Mouse (Mus musculus) gastrocnemius, adult 2 months (tissue): ENCODE measurements around the gene Pbld2. TPM values are rescaled to one million over a fixed set of nuclear protein-coding genes. Genes with fewer than 3 reads are reported as not detected.
A peak's percentile ranks its signal among the peaks of the same experiment; 100 is the strongest.

Experiments
- DNase-seq: peaks from one replicate; pipeline ENCODE4 v3.0.0; 2022
- H3K27ac ChIP-seq: fragments of 200-600 bp; 2 replicates; pipeline ENCODE4 v1.8.1; 2022; ENCODE audit warnings: mild to moderate bottlenecking
- H3K4me3 ChIP-seq: fragments of 200-600 bp; 2 replicates; pipeline ENCODE4 v1.8.1; 2022; ENCODE audit warnings: mild to moderate bottlenecking, moderate library complexity
- CTCF ChIP-seq: fragments of 200-600 bp; IDR thresholded peaks from 2 replicates; pipeline ENCODE4 v1.8.1; 2022; ENCODE audit warnings: antibody characterized with exemption, mild to moderate bottlenecking, moderate library complexity
- intact Hi-C: fragments of 180-260 bp; cut with DNase I; formaldehyde crosslinking; loops from one replicate; pipeline ENCODE4 v1.15.1; 2025
- long read RNA-seq, 2 experiments: library from polyadenylated mRNA; stranded (forward); transcript quantifications; one replicate each; pipeline ENCODE4 v2.0.0; 2021
- total RNA-seq, 2 experiments: library from RNA; stranded (reverse); gene quantifications; 2 replicates each; pipeline ENCODE4 v1.2.3; 2021

Pbld2 gene
- total RNA-seq = 1 to 10 TPM; 2.8 to 5.4 TPM
- long read RNA-seq, experiment 1, partial matches to known transcripts = 1 of 5 reads
- long read RNA-seq, experiment 1, other reads (novel, unspliced or antisense) = 4 of 5 reads
- long read RNA-seq, experiment 2, partial matches to known transcripts = 1 of 6 reads
- long read RNA-seq, experiment 2, other reads (novel, unspliced or antisense) = 5 of 6 reads

DNA sequence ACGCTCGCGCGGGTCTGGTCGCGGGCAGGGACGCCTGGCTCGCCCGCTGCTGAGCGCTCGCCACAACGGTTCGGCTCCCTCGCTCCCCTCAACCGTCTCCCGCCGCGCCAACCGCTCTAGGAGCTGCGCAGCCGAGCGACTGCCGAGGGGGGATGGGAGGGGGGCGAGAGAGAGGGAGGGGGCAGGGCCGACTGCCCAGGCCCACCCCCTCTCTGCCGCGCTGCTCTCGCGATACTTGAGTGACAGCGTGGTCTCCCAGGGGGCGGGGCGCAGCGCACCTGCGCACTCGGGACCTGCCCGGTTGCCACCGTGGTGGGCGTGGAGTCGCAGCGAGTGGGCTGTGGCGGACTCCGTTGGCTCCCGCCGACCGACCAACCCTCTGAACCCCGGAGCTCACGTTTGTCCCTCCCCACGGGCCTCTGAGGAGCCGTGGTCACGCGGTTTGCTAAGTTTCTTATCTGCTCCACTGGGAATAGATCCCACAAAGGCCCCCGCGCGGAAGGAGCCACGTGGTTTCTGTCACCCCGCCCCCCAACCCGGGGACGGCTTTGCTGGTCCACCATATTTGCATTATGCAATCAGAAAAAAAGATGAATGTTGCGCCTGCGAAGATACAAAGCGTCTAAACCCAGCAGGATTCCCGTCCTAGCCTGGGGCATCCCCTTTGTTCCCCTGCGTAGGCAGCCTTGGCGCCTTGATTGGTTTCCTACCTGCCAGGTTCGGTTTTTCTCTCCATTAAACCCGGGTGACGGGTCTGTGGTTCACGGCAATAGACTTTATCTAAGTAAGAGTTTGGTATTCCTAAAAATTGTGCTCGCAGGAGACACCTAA lies at the start of gene Pbld2, which contains the start of gene Hnrnph3:
TSS of gene Pbld2 (plus strand) at position 567 of the 831 bp plus-strand sequence.
TSS of gene Hnrnph3 (minus strand) at position 469 of the 831 bp plus-strand sequence.
- intact Hi-C loops = loop anchor here (2.0 to 10.0 kb wide), 6 partner anchors 41 to 537 kb away; partner anchors contain the start of genes Ccar1, Herc4, Rufy2 and Vps26a
- Histone ChIP-seq H3K27ac (peak within 1 kb of the TSS; percentile 100), H3K4me3 (peak within 1 kb of the TSS; percentile 74)
- no peak for TF ChIP-seq CTCF
- peak; percentile 99 for DNase-seq

DNA sequence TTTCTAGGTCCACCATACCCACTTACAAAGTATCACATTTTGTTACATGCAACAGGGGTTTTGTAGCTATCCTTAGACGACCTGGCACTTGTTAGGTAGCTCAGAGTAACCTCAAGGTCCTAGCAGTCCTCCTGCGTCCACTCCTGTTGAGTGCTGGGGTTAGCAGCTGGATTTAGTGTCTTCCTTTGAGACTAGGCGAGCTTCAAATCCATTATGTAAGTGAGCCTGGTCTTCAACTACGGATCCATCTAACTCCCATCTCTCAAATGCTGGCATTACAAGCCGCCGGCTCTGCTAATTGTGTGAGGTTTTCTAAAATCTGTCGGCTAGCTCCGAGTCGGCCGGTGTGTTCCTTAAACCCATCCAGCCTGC lies 44.5 kb upstream of the Pbld2 start:
- intact Hi-C loops = loop anchor here (5.0 kb wide), 1 partner anchor 43 kb away; the partner anchor contains the start of genes Hnrnph3 and Pbld2
- no peak for DNase-seq
- no peak for TF ChIP-seq CTCF
- Histone ChIP-seq H3K27ac (peak overlapping the region; percentile 89), H3K4me3 (peak overlapping the region; percentile 93)

DNA sequence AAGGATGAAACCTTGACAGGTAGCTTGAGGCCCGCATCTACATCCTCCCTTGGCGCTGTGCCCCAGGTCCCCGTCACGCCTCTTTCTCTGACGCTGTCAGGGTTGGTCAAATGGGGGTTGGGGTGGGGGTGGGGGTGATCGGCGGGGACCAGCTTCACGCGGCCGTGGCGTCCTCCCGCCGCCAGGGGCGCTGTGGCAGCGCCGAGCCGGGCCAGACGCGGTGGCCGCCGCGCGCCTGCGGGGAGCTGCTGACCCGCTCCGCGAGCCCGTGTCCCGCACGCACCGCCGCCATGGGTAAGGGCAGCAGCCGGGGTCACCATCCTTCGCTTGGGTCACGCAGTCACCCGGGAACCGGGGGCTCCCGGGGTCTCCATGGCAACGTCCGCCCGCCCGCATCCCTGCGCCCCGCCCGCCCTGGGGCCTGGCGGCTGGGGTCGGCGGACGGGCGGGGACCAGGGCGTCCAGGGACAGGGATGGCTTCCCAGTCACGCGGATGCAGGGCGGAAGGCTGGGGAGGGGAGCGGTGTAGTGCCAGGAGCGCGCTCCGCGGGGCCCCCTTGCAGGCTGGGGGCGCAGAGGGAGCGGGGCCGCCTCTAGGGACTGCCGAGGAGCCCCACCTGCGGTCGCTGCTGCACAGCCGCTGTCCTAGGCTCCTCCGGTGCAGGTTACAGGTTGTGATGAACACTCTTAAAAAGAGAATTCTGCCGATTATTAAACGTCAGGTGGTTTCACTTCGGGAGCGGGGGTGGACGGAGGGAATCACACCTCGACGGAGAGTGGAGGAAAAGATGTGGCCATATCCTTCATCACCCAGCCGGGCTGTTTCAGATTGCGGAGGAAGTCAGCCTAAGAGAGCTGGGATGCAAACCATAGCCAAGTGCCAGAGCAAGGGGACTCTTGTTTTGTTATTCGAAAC lies 43.8 kb upstream of the Pbld2 start, which contains the start of gene Rufy2:
TSS of gene Rufy2 (plus strand) at position 185 of the 916 bp plus-strand sequence.
- TF ChIP-seq CTCF = peak; percentile 93
- DNase-seq = peak; percentile 91
- Histone ChIP-seq H3K4me3 (peak within 1 kb of the TSS; percentile 93), H3K27ac (peak within 1 kb of the TSS; percentile 89)
- intact Hi-C loops = loop anchor here (5.0 kb wide), 1 partner anchor 42 kb away; the partner anchor contains the start of genes Hnrnph3 and Pbld2

DNA sequence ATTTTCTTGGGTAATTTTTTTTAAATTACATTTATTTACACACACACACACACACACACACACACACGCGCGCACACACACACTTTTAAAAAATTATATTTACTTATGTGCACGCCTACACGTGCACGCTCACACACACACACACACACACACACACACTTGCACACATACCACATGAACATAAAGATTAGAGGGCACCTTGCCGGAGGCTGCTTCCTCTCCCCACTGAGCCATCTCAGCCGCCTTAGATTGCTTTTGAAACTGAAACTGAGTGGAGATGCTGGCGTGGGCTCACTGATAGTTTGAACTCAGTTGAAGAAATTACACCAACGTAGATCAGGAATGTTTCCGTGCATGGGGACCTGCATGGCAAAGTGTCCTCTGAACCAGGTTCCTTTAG lies 40.0 kb upstream of the Pbld2 start:
- intact Hi-C loops = loop anchor here (5.0 kb wide), 1 partner anchor 38 kb away; the partner anchor contains the start of genes Hnrnph3 and Pbld2
- no peak for DNase-seq

DNA sequence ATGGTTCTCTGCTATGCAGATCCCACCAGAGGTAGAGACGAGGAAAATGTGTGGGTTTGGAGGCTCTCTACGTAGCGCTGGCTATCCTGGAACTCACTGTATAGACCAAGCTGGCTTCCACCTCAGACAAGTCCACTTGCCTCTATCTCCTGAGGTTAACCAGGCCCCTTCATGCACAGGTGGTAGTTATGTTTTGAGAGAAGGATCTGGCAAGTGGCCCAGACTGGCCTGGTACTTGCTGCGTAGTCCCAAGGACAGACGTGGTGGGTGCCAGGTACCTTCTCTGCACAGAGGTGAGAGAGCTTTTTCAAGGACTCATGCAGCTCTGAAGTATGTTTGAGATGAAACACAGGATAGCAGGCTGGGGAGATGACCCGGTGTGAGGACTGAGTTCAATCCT lies 39.6 kb upstream of the Pbld2 start:
- DNase-seq = no peak
- intact Hi-C loops = loop anchor here (5.0 kb wide), 1 partner anchor 38 kb away; the partner anchor contains the start of genes Hnrnph3 and Pbld2
- Histone ChIP-seq H3K4me3 (no peak overlapping the region), H3K27ac (no peak overlapping the region)
- TF ChIP-seq CTCF = no peak

More for the DNA sequence above, 40.0 kb upstream of the Pbld2 start:
- no peak for TF ChIP-seq CTCF
- H3K27ac ChIP-seq = no peak overlapping the region
- no peak overlapping the region for H3K4me3 ChIP-seq

DNA sequence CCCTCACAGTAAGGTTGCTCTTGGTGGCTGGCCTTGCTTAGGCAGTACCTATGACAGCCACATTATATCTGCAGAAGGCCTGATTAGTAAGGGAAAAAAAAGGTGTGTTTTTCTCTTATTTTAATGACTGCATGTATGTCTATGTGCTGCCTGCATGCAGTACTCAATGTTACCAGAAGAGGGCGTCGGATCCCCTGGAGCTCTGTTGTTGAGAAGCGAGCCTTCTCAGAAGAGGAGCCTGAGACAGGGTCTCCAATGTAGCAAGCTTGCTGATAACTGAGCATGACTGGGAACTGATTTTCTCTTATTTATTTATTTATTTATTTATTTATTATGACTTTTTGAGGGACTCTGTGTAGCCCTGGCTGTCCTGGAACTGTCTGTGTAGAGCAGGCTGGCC lies 36.8 kb upstream of the Pbld2 start:
- DNase-seq = no peak
- intact Hi-C loops = no loop called here
- H3K4me3 ChIP-seq = no peak overlapping the region
- peak; percentile 60 for TF ChIP-seq CTCF
- H3K27ac ChIP-seq = no peak overlapping the region

DNA sequence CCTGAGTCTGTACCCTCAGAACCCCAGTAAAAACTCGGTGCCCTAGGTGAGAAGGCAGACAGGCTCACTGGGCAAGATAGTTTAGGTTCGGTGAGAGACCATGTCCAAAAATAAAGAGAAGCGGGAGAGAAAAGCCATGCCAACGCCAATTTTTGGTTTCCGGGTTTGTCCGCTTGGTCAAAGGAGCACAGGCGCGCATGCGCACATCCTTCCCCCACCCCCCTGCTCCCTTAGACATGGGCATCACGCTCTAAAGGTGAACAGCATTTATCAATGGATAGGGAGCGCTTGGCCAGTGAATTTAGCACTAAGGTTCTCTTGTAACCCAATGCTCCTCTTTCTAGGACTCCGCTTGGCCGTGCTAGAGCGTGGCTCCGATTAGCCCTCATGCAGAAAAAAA lies 33.5 kb upstream of the Pbld2 start:
- no peak for DNase-seq
- H3K27ac ChIP-seq = no peak overlapping the region
- H3K4me3 ChIP-seq = no peak overlapping the region
- intact Hi-C loops = no loop called here
- TF ChIP-seq CTCF = no peak

DNA sequence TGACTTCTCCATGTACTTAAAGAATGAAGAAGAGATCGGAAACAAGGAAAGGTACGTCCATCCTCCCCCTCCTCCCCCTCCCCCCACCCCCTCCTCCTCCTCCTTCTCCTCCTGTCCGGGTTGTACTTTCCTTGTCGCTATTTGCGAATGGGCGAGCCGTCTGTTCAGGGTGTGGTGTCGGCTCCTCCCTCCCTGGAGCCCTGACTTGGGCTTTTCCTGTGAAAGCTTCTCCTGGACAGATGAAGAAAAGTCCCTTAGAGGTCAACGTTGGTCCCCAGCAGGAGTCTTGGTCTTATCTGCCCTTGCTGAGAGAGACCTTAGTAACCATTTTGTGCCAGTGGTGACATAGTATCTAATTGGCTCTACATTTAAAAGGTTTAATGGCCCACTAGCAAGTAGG lies 30.1 kb upstream of the Pbld2 start:
- Histone ChIP-seq H3K4me3 (no peak overlapping the region), H3K27ac (no peak overlapping the region)
- intact Hi-C loops = no loop called here
- DNase-seq = no peak
- no peak for TF ChIP-seq CTCF

DNA sequence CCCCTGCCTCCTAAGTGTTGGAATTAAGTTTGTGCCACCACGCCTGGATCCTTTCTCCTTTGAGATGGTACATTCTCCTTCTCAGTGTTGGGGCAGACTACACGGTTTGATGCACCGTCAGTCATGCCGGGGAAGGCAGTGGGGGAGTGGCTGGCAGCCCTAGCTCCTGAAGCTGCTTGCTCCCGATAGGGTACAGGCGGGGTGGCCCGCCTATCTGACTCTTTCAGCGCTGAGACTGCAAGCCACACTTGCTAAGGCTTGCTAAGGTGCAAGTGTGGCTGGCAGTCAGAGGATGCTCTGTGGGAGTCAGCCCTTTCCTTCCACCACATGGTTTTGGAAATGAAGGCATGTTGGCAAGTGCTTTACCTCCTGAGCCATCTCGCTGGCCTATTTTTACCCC lies 23.5 kb upstream of the Pbld2 start:
- no peak for TF ChIP-seq CTCF

DNA sequence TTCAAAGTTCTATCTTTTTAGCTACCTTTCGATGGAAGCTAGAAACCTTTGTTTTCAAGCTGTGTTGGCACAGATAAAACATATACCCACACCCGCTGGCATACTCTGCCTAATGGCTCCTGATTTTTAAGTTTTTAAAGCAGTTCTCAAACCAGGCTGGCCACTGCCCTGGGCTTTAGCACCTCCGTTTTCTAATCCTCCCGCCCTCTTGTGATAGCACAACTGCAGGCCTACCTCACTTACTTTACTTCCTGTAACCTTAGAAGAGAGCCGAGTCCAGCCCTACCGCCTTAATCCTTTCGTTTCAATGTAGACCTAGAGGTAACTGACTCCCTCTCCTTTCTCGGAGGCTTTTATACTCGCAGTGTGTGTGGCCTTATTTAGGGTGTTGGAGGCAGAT lies 20.9 kb upstream of the Pbld2 start:
- intact Hi-C loops = no loop called here
- TF ChIP-seq CTCF = no peak
- no peak overlapping the region for H3K4me3 ChIP-seq
- DNase-seq = no peak
- H3K27ac ChIP-seq = no peak overlapping the region

More for the DNA sequence above, 23.5 kb upstream of the Pbld2 start:
- H3K27ac ChIP-seq = no peak overlapping the region
- DNase-seq = no peak
- no peak overlapping the region for H3K4me3 ChIP-seq
- intact Hi-C loops = no loop called here

DNA sequence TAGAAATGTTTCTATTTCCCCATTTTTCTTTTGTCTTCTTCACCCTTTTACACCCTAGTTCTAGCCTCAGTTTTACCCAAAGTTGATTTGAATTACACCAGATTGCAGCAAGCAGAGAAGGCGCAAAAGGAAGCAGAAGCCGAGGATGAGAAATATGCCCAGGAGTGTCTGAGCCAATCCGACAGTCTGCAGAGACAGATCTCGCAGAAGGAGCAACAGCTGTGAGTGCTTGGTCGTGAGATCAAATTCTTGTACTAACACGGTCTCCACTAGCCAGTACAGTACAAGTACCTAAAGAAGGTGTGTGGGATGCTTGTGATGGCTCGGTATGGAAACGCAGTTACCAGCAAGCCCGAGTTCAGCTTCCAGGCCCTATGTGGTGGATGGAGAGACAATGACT lies 19.6 kb upstream of the Pbld2 start:
- no peak overlapping the region for H3K27ac ChIP-seq
- DNase-seq = no peak
- intact Hi-C loops = no loop called here
- TF ChIP-seq CTCF = no peak
- no peak overlapping the region for H3K4me3 ChIP-seq

DNA sequence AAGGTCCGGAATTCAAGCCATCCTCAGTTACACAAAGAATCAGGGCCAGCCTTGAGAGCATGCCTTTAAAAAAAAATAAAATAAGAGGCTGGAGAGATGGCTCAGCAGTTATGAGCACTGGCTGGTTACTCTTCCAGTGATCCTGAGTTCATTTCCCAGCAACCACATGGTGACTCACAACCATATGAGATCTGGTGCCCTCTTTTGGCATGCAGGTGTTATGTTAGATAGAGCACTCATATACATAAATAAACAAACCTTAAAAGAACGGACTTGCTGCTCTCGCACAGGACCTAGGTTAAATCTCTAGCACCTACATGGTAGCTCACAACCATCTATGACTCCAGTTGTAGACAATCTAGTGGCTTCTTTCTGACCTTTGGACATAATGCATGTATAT lies 15.9 kb upstream of the Pbld2 start:
- intact Hi-C loops = no loop called here
- Histone ChIP-seq H3K27ac (no peak overlapping the region), H3K4me3 (no peak overlapping the region)
- TF ChIP-seq CTCF = peak; percentile 2; the same call in 1 of the 2 replicates
- DNase-seq = no peak
